Mouse (Mus musculus): ENCODE data around the gene Fam185a. TPM values are rescaled to one million over a fixed set of nuclear protein-coding genes. Genes with fewer than 3 reads are reported as not detected.

The Fam185a gene
- 1 to 10 TPM; 1.4 to 2.1 TPM for total RNA-seq (2023)

DNA sequence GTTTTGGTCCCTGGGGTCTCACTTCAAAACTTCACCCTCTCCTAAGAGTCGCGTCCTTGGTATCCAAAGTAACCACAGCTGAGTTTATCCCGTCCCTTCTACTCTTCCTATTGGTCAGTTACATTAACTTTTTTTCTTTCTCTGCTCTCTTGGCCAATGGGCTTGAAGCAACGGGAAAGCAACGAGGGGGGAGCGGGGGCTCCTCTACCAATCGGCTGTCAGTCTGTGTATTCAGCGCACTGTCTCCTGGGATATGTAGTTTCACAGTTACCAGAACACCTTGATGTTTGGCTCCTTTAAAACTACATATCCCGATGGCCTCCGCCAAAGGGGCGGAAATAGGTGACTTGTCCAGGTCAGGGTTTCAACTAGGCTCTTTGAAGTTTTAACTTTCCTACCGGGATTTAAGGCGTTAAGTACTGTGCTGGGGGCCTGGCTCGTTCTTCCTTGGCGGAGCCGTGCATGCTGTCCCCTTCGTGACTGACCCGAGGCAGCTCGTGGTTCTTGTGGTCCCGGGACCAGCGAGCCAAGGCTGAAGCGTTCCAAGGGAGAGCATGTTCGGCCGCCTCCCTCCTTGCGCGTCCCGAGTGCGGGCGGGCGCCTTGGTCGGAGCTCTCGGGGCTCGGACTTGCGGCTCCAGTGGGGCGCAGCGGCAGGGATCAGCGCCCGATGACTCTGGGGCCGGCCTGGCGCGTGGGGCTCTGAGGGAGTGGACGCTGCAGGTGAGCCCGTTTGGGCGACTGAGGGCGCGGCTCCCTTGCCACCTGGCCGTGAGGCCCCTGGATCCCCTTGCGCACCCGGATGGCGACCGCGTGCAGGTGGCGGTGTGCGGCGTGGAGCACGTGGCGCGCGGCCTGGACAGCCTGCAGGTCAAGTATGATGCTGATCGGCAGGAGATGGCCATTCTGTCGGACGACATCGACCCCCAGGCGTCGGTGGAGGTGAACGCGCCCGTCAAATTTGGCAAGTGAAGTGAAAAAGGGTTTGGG is at the start of gene Fam185a, which contains the start of gene Ccdc146:
Gene Fam185a (plus strand): TSS at position 345 of the 989 bp plus-strand sequence.
Gene Ccdc146 (minus strand): TSS at position 64 of the 989 bp plus-strand sequence.

Other genes starting within 250 kb of the Fam185a start
- gene Gsap, start 238.7 kb upstream of the Fam185a start, total RNA-seq (2023) = 10 to 100 TPM; 69.3 to 77.0 TPM
- 10 to 100 TPM; 66.0 to 68.7 TPM for gene Fgl2, start 52.3 kb upstream of the Fam185a start, total RNA-seq (2023)
- under 1 TPM; 0.57 to 0.99 TPM for gene Ccdc146, start 281 bp upstream of the Fam185a start, total RNA-seq (2023)
- not detected for gene Lrrc17, start 118.6 kb downstream of the Fam185a start, total RNA-seq (2023)
- gene Fbxl13, start 220.7 kb downstream of the Fam185a start, total RNA-seq (2023) = under 1 TPM in 1 of 2 experiments, not detected in 1; 0.44 TPM
- gene Armc10, start 220.9 kb downstream of the Fam185a start, total RNA-seq (2023) = 1 to 10 TPM; 9.5 to 9.7 TPM

Measured in neutrophil, adult 83 days (primary cell).